Mouse (Mus musculus) hindbrain, embryonic 16.5 days (tissue): ENCODE results near the gene Slc25a48. TPM values are rescaled to one million over a fixed set of nuclear protein-coding genes. Genes with fewer than 3 reads are reported as not detected.

Experiments used
- ATAC-seq: fragments of 200-750 bp; cut with Nextera tagmentation; 2 replicates; pipeline ENCODE4 v1.8.0; 2017; ENCODE audit warnings: moderate TSS enrichment, moderate library complexity
- H3K27ac ChIP-seq: fragments of 300-500 bp; sonication (generic); 2 replicates; pipeline ENCODE4 v1.5.1; 2014; ENCODE audit warnings: low read depth, mild to moderate bottlenecking, control low read depth, low read length, moderate library complexity
- H3K27me3 ChIP-seq: fragments of 300-500 bp; sonication (generic); replicated peaks from 2 replicates; pipeline ENCODE4 v1.6.1; 2014; ENCODE audit warnings: low read length; ENCODE audit not compliant: control insufficient read depth, insufficient read depth
- H3K36me3 ChIP-seq: fragments of 300-500 bp; sonication (generic); 2 replicates; pipeline ENCODE4 v1.6.1; 2014; ENCODE audit warnings: mild to moderate bottlenecking, low read length, moderate library complexity, mixed read lengths; ENCODE audit not compliant: control insufficient read depth, insufficient read depth
- H3K4me1 ChIP-seq: fragments of 300-500 bp; sonication (generic); 2 replicates; pipeline ENCODE4 v1.6.1; 2014; ENCODE audit warnings: low read depth, low read length; ENCODE audit not compliant: control insufficient read depth, insufficient read depth
- H3K4me2 ChIP-seq: fragments of 300-500 bp; sonication (generic); 2 replicates; pipeline ENCODE4 v1.6.1; 2014; ENCODE audit warnings: mild to moderate bottlenecking, low read length, control low read depth, moderate library complexity
- H3K4me3 ChIP-seq: fragments of 300-500 bp; sonication (generic); 2 replicates; pipeline ENCODE4 v1.5.1; 2014; ENCODE audit warnings: mild to moderate bottlenecking, low read length, control low read depth, moderate library complexity
- H3K9ac ChIP-seq: fragments of 300-500 bp; sonication (generic); 2 replicates; pipeline ENCODE4 v1.6.1; 2014; ENCODE audit warnings: low read depth, mild to moderate bottlenecking, control low read depth, low read length, moderate library complexity
- H3K9me3 ChIP-seq: fragments of 300-500 bp; sonication (generic); 2 replicates; pipeline ENCODE4 v1.6.1; 2014; ENCODE audit warnings: mild to moderate bottlenecking, low read length, moderate library complexity; ENCODE audit not compliant: control insufficient read depth
- WGBS: fragments of 180-500 bp; shearing (Covaris S2); extraction: QIAGEN DNeasy Blood & Tissue Kit; methylation state at CpG from one replicate; pipeline ENCODE4 v1.1.7; 2014; 5-methylcytosine and 5-hydroxymethylcytosine counted together
- polyA plus RNA-seq: library from polyadenylated mRNA; unstranded; fragments of >200 nt; fragmentation: Nextera tagmentation; extraction: Ambion mirVana; gene quantifications from 2 replicates; pipeline ENCODE4 v1.2.1, GENCODE M21; 2015

The Slc25a48 gene
- 0.06 TPM in 1 of 2 replicates, not detected in the other for polyA plus RNA-seq

DNA sequence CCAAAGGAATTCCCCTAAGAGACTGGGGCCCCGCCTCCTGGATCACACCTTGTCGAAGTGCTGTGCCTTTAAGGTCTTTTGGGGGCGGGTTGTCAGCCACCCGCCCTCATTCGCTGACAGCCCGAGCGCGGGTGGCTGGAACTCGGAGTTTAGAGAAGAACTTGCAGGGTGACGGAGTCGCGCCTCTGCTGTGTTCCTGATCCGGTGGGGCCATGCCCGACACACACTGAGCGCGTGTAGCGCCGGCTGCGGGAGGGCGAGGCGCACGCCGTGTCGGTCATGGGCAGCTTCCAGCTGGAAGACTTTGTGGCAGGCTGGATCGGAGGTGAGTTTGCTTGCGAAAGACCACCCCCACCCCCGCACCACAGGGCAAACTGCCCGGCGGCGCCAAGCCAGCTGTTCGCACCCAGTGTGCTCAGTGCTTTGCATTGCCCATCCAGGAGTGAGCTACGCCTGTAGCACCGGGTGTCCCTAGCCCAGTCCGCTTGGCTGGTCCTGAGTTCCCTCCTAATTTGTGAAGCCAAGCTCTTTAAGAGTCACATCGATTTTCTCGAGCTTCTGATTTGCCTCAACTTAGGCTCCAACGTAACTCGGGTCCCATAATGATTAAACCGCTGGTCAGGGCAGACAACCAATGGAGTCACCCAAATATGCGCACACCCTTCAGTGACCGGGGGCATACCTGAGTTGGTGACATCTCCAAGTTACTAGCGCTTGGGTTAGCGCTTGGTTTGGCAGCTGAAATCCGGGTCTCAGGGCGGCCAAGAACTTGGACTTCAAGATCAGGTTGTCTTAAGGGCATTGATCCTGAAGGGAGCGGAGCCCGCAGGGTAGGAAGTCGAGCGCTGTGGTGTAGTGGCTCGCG is at the start of gene Slc25a48:
TSS of gene Slc25a48 (plus strand) at position 145 of the 865 bp plus-strand sequence.
- no peak within 1 kb of the TSS for H3K27ac ChIP-seq
- peak within 1 kb of the TSS; percentile 39 for H3K4me3 ChIP-seq
- no peaks in the 10 kb centered on the region for H3K36me3 ChIP-seq
- H3K4me2 ChIP-seq: peak within 1 kb of the TSS; percentile 74
- H3K9ac ChIP-seq: peak within 1 kb of the TSS; percentile 46
- 3% methylated on average over 51 of the region's 51 CpGs for WGBS
- ATAC-seq: no peak
- no peaks in the 10 kb centered on the region for H3K9me3 ChIP-seq
- peaks cover 11% of the 10 kb centered on the region for H3K4me1 ChIP-seq
- peaks cover 35% of the 10 kb centered on the region for H3K27me3 ChIP-seq

DNA sequence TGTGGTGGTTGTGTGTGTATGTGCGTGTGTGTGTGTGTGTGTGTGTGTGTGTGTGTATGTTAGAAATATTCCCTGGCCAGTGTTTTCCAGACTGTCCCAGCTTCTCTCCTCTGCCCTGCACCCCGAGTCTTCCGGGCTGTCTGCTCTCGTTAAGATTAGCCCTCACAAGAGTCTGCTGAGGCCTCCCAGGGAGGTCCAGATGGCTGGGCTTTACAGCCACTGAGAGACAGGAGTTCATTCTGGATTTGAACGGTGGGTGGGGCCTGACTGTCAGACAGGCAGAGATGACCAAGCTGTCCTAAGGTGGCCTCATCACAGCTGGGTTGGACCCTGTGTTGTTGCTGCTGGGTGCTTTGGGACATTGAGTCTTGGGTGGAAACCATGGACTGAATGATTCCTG is 40.6 kb upstream of the Slc25a48 start:
- Histone ChIP-seq H3K27ac (no peak overlapping the region), H3K9me3 (no peaks in the 10 kb centered on the region), H3K9ac (no peak overlapping the region), H3K4me3 (no peak overlapping the region), H3K4me2 (no peak overlapping the region), H3K27me3 (no peaks in the 10 kb centered on the region), H3K36me3 (no peaks in the 10 kb centered on the region), H3K4me1 (no peaks in the 10 kb centered on the region)
- 59% methylated on average over 5 of the region's 5 CpGs for WGBS
- no peak for ATAC-seq

DNA sequence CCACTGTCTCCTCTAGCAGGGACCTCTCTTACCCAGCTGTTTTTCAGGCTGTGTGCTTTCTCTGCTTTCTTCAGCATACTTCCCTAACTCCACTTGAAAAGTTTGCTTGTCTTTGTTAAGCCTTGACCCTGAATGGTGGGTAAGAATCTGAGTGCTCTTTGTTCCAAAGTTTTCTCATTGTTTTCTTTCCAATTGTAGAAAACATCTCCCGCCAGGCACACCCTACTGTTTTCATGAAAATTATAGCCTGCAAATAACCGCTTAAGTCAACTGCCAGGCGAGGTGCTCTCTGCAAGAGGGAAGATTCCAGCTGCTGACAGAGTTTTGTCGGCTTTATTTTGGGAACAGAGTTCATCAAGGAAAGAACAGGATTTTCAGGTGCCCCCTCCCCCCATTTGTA is 37.0 kb upstream of the Slc25a48 start:
- H3K9ac ChIP-seq: no peak overlapping the region
- no peaks in the 10 kb centered on the region for H3K27me3 ChIP-seq
- no peaks in the 10 kb centered on the region for H3K4me1 ChIP-seq
- ATAC-seq: no peak
- no peak overlapping the region for H3K4me3 ChIP-seq
- no peak overlapping the region for H3K4me2 ChIP-seq
- H3K9me3 ChIP-seq: no peaks in the 10 kb centered on the region
- H3K27ac ChIP-seq: no peak overlapping the region
- H3K36me3 ChIP-seq: no peaks in the 10 kb centered on the region
- 50% methylated on average over 4 of the region's 4 CpGs for whole genome bisulfite sequencing

DNA sequence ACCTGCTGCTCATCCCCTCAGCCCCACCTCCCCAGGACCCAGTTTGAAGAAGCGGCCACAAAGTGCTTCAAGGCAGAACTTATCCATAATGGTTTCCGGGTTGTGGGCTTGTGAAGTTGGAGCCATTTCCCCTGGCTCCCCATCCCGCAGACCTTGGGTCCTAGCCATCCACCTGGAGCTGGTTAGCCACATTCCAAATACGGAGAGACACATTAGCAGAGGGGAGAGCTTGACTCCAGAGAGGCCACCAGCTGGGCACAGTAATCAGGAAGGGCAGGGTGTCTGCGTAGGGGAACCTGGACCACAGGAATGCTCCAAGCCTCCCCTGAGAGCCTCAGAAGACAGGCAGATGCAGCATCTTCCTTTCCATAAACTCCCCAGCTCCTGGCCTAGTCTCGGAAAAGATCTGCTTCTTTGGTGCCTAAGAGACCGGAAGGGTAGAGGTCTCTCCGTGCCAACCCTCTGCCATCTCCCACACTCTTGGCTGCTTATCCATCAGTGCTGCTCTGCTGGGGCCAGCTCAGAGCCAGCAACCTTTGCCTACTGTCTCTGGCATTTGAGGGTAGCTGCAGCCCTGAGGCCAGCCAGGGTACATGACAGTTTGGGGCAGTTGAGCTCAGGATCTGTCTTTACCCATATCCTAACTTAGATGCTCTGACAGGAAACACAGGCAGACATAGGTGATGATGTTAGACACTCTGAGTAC is 34.6 kb upstream of the Slc25a48 start:
- H3K27me3 ChIP-seq: no peaks in the 10 kb centered on the region
- no peak for ATAC-seq
- 84% methylated on average over 8 of the region's 8 CpGs for WGBS

DNA sequence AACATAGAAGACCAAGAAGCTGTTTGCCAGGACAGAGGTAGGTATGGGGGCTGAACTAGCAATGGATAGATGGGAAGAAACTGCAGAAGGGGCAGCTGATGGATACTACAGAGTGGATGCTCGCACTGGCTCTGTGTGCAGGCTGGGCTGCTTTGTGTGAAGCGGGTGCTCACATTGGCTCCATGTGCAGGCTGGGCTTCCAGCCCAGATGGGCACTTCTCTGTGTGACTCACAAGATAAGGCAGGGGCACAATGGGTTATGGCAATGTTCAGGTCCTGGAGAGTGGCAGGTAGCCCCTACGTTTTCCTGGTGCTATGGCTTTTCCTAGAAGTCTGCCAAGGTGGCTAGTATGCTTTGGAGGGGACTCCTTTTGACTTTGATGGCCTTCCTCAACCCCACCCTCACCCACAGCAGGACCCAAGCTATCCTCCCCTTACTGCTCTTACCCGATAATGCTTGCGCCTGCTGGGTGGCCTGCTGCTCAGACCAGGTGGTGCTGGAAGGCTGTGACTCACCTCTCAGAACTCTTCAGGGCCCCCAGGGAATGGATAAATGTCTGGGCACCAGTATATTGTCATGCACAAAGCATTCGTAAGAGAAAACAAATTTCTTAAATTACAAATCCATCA is 33.5 kb upstream of the Slc25a48 start:
- Histone ChIP-seq H3K27ac (no peak overlapping the region), H3K36me3 (no peaks in the 10 kb centered on the region), H3K27me3 (no peaks in the 10 kb centered on the region), H3K9me3 (no peaks in the 10 kb centered on the region), H3K4me2 (no peak overlapping the region), H3K9ac (no peak overlapping the region), H3K4me3 (no peak overlapping the region), H3K4me1 (no peaks in the 10 kb centered on the region)
- WGBS: 79% methylated on average over 6 of the region's 6 CpGs
- ATAC-seq: no peak

More for the DNA sequence above, 34.6 kb upstream of the Slc25a48 start:
- H3K4me3 ChIP-seq: no peak overlapping the region
- no peaks in the 10 kb centered on the region for H3K36me3 ChIP-seq
- H3K4me2 ChIP-seq: no peak overlapping the region
- no peaks in the 10 kb centered on the region for H3K4me1 ChIP-seq
- no peak overlapping the region for H3K27ac ChIP-seq
- H3K9ac ChIP-seq: no peak overlapping the region
- no peaks in the 10 kb centered on the region for H3K9me3 ChIP-seq

DNA sequence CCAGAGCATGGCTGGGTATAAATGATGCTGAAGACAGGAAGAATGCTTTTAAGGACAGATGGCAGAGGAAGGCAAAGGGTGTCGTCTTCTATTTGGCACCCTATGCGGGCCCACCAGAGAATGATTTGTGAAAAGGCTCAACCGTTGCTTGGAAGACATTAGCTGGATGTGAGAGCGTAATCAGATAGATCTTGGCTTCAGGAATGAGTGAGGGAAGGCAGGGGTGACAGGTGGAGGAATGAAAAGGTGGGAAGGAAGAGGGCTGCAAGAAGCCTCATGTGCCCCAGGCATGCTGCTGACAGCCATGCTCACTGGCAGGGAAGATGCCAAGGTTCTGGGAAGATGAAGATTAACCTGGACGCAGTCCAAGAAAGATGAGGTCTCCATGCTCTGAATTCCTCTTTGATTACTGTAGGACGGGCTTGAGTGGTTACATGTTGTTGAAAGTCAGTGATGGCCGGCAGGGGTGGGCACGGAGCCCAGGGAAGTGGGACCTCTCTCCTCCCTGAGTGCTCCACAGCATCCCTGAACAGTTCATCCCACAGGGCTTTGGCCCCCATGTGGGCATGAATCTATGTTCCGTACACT is 25.8 kb upstream of the Slc25a48 start:
- H3K4me2 ChIP-seq: no peak overlapping the region
- ATAC-seq: no peak
- H3K4me1 ChIP-seq: 0 out of 2 replicates have a peak, but pooled peaks cover 2% of the 10 kb centered on the region
- H3K27ac ChIP-seq: no peak overlapping the region
- peaks cover 8% of the 10 kb centered on the region; the same call in 1 of the 2 replicates for H3K9me3 ChIP-seq
- H3K4me3 ChIP-seq: no peak overlapping the region
- no peaks in the 10 kb centered on the region for H3K27me3 ChIP-seq
- no peaks in the 10 kb centered on the region for H3K36me3 ChIP-seq
- 54% methylated on average over 9 of the region's 9 CpGs for WGBS
- no peak overlapping the region for H3K9ac ChIP-seq

DNA sequence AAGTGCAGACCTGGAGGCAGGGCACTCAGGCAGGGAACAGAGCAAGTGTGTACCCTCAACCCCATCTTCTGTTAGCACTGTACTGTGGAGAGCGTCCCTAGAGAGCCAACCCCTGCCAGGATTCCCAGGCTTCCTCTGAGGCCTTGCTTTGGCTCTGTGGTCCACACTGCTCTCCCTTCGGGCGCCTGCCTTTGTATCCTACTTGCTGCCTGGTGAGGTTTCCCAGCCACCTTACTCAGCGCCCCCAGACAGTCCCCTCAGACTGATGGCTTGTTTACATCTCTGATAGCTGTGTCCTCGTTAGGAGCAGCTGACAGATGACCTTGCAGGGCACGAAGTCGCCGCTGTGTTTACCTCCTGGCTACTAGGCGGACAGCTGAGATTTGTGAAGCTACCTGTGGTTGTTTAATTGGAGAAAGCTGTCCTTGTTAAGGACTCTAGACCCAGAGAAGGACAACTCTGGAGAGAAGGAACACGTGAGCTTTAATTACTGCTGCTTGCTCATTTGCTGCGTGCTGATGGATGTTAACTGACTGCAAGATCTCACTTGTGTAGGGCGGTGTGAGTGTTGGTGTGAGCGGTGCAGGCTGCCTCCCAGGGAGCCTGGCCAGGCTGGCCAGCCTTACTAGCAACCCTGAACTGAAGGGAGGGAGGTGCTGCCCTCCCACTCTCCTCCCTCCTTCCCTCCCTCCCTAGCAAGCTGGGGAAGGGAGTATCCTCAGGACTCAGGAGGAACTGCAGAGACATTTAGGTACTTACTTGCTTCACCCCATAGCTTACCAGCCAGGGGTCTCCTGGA is 19.3 kb upstream of the Slc25a48 start:
- WGBS: 44% methylated on average over 13 of the region's 13 CpGs
- no peaks in the 10 kb centered on the region for H3K36me3 ChIP-seq
- no peaks in the 10 kb centered on the region for H3K27me3 ChIP-seq
- H3K9ac ChIP-seq: no peak overlapping the region
- peaks cover 4% of the 10 kb centered on the region; the same call in 1 of the 2 replicates for H3K9me3 ChIP-seq
- H3K27ac ChIP-seq: no peak overlapping the region
- ATAC-seq: 0 out of 2 replicates have a peak, but pooled peaks have one; percentile 40
- no peak overlapping the region for H3K4me2 ChIP-seq
- no peak overlapping the region for H3K4me3 ChIP-seq
- no peaks in the 10 kb centered on the region for H3K4me1 ChIP-seq

DNA sequence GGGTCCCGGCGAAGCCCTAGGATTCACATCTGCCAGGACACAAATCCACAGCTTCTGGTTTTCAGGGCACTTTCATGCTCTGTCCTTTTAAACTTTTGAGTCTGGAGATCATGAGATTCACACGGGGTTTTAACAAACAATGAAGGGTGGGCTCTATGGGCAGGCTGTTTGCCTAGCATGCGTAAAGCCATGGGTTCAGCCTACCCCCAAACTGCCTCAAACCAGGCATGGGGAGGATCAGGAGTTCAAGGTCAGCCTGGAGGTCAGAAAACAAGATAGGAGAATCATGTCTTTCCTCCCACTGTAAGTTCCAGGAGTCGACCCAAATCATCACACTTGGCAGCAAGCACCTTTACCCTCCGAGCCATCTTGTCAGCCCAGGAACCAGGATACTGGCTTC is 18.6 kb upstream of the Slc25a48 start:
- no peak overlapping the region for H3K4me3 ChIP-seq
- H3K9ac ChIP-seq: no peak overlapping the region
- H3K27me3 ChIP-seq: no peaks in the 10 kb centered on the region
- no peaks in the 10 kb centered on the region for H3K4me1 ChIP-seq
- WGBS: 88% methylated on average over 6 of the region's 6 CpGs
- H3K36me3 ChIP-seq: no peaks in the 10 kb centered on the region
- no peaks in the 10 kb centered on the region for H3K9me3 ChIP-seq
- no peak for ATAC-seq
- no peak overlapping the region for H3K4me2 ChIP-seq
- no peak overlapping the region for H3K27ac ChIP-seq
